Mouse (Mus musculus) midbrain, embryonic 13.5 days (tissue): ENCODE results near the gene Pacsin2. TPM values are rescaled to one million over a fixed set of nuclear protein-coding genes. Genes with fewer than 3 reads are reported as not detected.

Experiments used
- ATAC-seq: fragments of 200-750 bp; cut with Nextera tagmentation; 2 replicates; pipeline ENCODE4 v1.8.0; 2017; ENCODE audit warnings: mild to moderate bottlenecking, moderate TSS enrichment, moderate library complexity
- H3K27ac ChIP-seq: fragments of 300-500 bp; sonication (generic); 2 replicates; pipeline ENCODE4 v1.5.1; 2015; ENCODE audit warnings: inconsistent platforms, mild to moderate bottlenecking, moderate library complexity
- H3K27me3 ChIP-seq: fragments of 300-500 bp; sonication (generic); 2 replicates; pipeline ENCODE4 v1.6.1; 2015; ENCODE audit warnings: mild to moderate bottlenecking, inconsistent platforms
- H3K36me3 ChIP-seq: fragments of 300-500 bp; sonication (generic); 2 replicates; pipeline ENCODE4 v1.6.1; 2015; ENCODE audit warnings: mild to moderate bottlenecking, inconsistent platforms
- H3K4me1 ChIP-seq: fragments of 300-500 bp; sonication (generic); replicated peaks from 2 replicates; pipeline ENCODE4 v1.6.1; 2015; ENCODE audit warnings: inconsistent platforms
- H3K4me2 ChIP-seq: fragments of 300-500 bp; sonication (generic); replicated peaks from 2 replicates; pipeline ENCODE4 v1.6.1; 2015; ENCODE audit warnings: moderate library complexity, mild to moderate bottlenecking, inconsistent platforms
- H3K4me3 ChIP-seq: fragments of 300-500 bp; sonication (generic); replicated peaks from 2 replicates; pipeline ENCODE4 v1.5.1; 2015; ENCODE audit warnings: mild to moderate bottlenecking, inconsistent platforms
- H3K9ac ChIP-seq: fragments of 300-500 bp; sonication (generic); replicated peaks from 2 replicates; pipeline ENCODE4 v1.6.1; 2015; ENCODE audit warnings: mild to moderate bottlenecking, inconsistent platforms
- H3K9me3 ChIP-seq: fragments of 300-500 bp; sonication (generic); 2 replicates; pipeline ENCODE4 v1.6.1; 2016; ENCODE audit warnings: mild to moderate bottlenecking, inconsistent platforms
- WGBS: fragments of 180-500 bp; shearing (Covaris S2); methylation state at CpG from one replicate; pipeline ENCODE4 v1.1.7; 2015; 5-methylcytosine and 5-hydroxymethylcytosine counted together
- polyA plus RNA-seq: library from polyadenylated mRNA; unstranded; fragments of >200 nt; fragmentation: Nextera tagmentation; extraction: Ambion mirVana; gene quantifications from 2 replicates; pipeline ENCODE4 v1.2.1, GENCODE M21; 2015

The Pacsin2 gene
- polyA plus RNA-seq, 1 experiment from 2014 or later, result 27.1 TPM

DNA sequence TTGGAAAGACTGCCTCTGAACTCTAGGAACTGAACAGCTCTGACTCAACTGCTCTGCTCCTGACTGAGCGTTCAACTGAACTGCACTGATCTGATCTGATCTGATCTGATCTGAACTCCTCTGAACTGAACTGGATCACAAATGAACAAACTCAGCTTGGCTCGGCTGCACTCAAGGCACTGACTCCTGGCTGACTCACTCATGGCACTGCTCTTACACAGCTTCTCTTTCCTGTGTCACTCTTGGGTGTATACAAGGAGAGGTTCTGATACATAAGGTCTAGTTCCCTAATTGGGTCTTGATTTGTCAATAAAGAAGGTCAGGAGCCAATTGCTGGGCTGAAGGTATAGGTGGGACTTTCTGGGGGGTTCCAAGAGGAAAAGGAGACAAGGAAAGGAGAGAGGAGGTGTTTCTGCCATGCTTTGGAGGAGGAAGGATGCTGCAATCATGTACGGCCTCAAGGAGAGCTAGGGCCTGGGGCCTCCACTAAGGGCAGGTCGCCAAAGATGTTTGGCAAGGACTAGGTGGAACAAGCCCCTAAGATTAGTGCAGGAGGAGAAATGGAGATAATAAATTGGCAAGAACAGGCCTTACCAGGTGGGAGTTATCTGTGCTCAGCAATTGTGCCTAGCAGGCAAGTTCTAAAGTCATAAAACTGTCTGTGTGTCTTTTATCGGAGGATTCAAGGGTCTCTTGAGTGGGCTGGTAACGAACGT lies 29.6 kb upstream of the Pacsin2 start:
- WGBS, result 89% methylated on average over 7 of the region's 7 CpGs
- Histone ChIP-seq H3K4me2 (no peak overlapping the region), H3K9ac (no peak overlapping the region), H3K27me3 (no peaks in the 10 kb centered on the region), H3K27ac (no peak overlapping the region), H3K4me3 (no peak overlapping the region), H3K36me3 (peaks cover 100% of the 10 kb centered on the region), H3K4me1 (no peaks in the 10 kb centered on the region), H3K9me3 (no peaks in the 10 kb centered on the region)
- no peak for ATAC-seq

DNA sequence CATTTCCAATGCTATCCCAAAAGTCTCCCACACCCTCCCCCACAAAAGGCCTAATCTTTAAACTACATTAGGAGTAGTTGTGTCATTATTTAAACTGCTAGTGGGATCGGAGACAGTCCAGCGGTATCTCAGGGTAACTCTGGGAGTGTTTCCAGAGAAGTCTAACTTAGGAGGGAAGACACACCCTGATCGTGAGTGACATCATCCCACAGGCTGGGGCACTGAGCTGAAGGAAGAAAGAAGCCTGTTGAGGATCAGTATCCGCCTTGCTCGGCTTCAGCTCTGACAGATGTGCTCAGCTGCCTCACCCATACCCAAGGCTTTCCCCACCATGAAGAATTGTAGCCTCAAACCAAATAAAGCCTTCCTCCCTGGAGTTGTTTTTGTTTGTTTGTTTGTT lies 27.5 kb upstream of the Pacsin2 start:
- H3K9me3 ChIP-seq, result no peaks in the 10 kb centered on the region
- H3K4me1 ChIP-seq, result no peaks in the 10 kb centered on the region
- H3K9ac ChIP-seq, result no peak overlapping the region
- H3K27me3 ChIP-seq, result no peaks in the 10 kb centered on the region
- no peak overlapping the region for H3K4me3 ChIP-seq
- H3K36me3 ChIP-seq, result peaks cover 99% of the 10 kb centered on the region
- H3K27ac ChIP-seq, result no peak overlapping the region
- ATAC-seq, result no peak
- 89% methylated on average over 5 of the region's 5 CpGs for WGBS
- H3K4me2 ChIP-seq, result no peak overlapping the region

DNA sequence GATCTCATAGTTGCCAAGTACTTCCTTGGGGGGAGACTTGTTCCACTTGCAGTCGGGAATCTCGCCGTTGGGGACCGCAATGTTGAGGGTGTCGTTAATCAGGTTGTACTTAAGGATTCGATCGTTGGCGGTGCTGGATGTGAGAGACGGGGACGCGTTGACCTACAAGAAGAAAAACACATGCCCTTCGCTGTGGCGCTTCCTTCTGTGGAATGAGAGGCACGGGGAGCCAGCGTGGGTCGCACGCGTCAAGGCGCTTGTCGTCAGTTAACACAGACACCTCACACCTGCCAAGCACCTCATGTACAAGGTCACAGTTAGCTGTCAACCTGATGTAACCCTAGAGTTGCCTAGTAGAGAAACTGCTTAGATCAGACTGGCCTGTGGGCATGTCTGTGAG lies 25.1 kb upstream of the Pacsin2 start:
- H3K4me2 ChIP-seq, result no peak overlapping the region
- H3K36me3 ChIP-seq, result peaks cover 95% of the 10 kb centered on the region
- no peak for ATAC-seq
- no peaks in the 10 kb centered on the region for H3K9me3 ChIP-seq
- 94% methylated on average over 20 of the region's 20 CpGs for WGBS
- H3K4me3 ChIP-seq, result no peak overlapping the region
- no peak overlapping the region for H3K9ac ChIP-seq
- H3K27me3 ChIP-seq, result no peaks in the 10 kb centered on the region
- H3K27ac ChIP-seq, result no peak overlapping the region
- H3K4me1 ChIP-seq, result no peaks in the 10 kb centered on the region

DNA sequence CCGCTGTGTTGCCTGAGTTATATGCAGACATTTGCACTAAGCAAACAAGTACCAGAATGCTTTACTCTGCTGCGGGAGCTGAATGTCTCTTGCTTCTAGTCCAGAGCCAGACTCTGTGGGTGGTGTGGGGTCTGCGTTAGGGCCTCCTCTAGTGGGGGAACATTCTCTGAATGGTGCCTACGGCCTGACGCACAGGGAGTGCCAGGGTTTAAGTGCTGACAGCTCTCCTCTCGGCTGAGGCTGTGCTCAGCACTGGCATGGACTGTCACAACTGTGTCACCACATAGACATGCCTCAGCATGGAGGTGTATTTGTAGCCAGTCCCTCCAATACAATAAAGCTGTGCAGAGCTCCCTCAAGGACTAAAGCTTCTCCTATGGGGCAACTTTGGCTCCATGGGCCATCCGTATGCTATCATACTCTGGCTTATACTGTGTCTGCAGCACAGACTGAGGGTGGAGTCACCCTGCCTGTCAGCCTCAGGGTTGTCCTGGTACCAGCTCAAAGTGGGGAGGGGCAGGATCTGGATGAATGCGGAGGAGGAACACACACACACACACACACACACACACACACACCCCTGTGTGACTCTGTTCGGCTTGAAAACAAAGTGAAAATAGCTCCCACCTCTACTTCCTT lies 23.2 kb upstream of the Pacsin2 start:
- Histone ChIP-seq H3K9me3 (no peaks in the 10 kb centered on the region), H3K4me3 (no peak overlapping the region), H3K27me3 (no peaks in the 10 kb centered on the region), H3K36me3 (peaks cover 86% of the 10 kb centered on the region), H3K4me1 (no peaks in the 10 kb centered on the region), H3K4me2 (no peak overlapping the region), H3K27ac (no peak overlapping the region), H3K9ac (no peak overlapping the region)
- 76% methylated on average over 9 of the region's 9 CpGs for WGBS
- ATAC-seq, result no peak

DNA sequence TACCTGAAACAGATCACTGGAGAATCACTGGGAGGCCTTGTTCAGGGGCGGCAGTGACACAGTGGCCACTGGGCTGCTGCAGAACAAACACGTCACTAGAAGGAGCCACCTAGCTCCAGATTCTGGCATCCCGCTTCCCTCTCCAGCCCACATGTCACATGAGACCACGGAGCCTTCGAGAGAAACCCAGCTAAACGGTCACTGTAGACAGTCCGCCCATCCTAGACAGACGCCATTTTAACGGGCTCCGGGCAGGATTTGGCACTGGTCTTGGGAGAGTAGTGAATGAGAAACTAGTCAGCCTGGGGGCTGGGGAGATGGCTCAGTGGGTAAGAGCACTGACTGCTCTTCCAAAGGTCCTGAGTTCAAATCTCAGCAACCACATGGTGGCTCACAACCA lies 19.9 kb upstream of the Pacsin2 start:
- no peak overlapping the region for H3K4me2 ChIP-seq
- H3K4me1 ChIP-seq, result no peaks in the 10 kb centered on the region
- no peaks in the 10 kb centered on the region for H3K9me3 ChIP-seq
- no peak overlapping the region for H3K9ac ChIP-seq
- H3K36me3 ChIP-seq, result peaks cover 53% of the 10 kb centered on the region
- H3K27me3 ChIP-seq, result no peaks in the 10 kb centered on the region
- no peak for ATAC-seq
- no peak overlapping the region for H3K4me3 ChIP-seq
- H3K27ac ChIP-seq, result no peak overlapping the region
- WGBS, result 92% methylated on average over 10 of the region's 10 CpGs

DNA sequence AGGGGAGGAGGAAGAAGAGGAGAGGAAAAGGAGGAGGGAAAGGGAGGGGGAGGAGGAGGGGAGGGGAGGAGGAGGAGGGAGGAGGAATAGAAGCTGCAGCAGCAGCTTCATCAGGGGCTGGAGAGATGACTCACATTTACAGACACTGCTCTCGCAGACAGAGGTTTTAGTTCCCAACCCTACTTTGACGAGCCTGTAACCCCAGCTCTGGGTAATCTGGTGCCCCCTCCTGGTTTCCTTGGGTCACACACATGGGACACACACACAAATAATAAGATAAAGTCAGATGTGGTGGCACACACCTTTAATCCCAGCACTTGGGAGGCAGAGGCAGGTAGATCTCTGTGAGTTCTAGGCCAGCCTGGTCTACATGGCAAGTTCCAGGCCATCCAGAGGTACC lies 19.1 kb upstream of the Pacsin2 start:
- Histone ChIP-seq H3K9ac (no peak overlapping the region), H3K27ac (no peak overlapping the region), H3K27me3 (no peaks in the 10 kb centered on the region), H3K4me2 (no peak overlapping the region), H3K4me3 (no peak overlapping the region), H3K9me3 (no peaks in the 10 kb centered on the region), H3K4me1 (no peaks in the 10 kb centered on the region), H3K36me3 (peaks cover 45% of the 10 kb centered on the region)
- no peak for ATAC-seq
- WGBS, result 42% methylated on average over 2 of the region's 2 CpGs

DNA sequence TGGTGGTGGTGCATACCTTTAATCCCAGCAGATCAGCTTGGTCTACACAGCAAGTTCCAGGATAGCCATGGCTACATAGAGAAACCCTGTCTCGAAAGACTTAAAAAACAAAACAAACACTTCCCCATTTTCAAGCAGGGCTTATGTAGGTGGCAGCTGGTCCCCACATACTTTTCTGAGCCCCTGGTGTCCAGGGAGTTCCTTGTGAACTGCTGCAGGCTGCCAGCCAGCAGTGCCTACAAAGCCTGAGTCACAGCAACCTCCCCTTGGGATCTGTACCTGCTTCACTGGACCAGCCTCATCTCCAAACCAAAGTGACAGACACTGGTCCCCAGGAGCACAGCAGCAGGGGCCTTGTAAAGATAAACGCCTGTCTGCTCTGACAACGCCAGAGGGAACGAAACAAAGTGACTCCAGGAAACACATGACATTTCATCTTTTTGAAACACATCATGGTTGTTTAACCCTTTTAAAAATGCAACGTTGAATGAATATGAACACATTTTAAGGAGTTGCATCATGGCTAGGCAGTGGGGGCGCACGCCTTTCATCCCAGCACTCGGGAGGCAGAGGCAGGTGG lies 18.3 kb upstream of the Pacsin2 start:
- Histone ChIP-seq H3K4me3 (no peak overlapping the region), H3K9me3 (no peaks in the 10 kb centered on the region), H3K4me1 (no peaks in the 10 kb centered on the region), H3K27me3 (no peaks in the 10 kb centered on the region), H3K36me3 (peaks cover 38% of the 10 kb centered on the region), H3K27ac (no peak overlapping the region), H3K9ac (no peak overlapping the region), H3K4me2 (no peak overlapping the region)
- 68% methylated on average over 8 of the region's 8 CpGs for WGBS
- ATAC-seq, result no peak

DNA sequence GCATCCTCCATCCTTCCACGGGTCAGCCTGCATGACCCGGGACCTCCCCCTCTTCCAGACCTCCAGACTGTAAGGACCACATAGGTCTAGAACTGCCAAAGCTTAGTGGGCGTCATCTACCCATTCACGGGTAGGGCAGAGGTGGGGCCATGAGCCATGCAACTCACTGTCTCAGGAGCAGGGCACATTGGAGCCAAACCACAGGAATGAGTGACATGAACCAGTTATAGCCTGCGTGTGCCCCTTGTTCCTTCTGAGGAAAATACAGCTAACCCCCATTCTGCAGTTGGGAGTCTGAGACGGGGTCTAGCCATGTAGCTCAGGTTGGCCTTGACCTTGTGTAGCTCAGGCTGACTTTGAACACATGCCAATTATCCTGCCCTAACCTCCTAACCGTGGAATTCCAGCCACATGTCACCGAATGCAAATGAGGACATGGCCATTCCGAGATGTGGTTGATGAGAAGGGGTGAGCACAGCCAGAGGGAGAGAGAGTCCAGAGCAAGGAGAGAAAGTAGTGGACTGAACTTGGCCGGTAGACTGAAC lies 16.9 kb upstream of the Pacsin2 start:
- no peak overlapping the region for H3K4me2 ChIP-seq
- no peak overlapping the region for H3K4me3 ChIP-seq
- H3K9me3 ChIP-seq, result no peaks in the 10 kb centered on the region
- no peak overlapping the region for H3K27ac ChIP-seq
- H3K27me3 ChIP-seq, result no peaks in the 10 kb centered on the region
- no peaks in the 10 kb centered on the region for H3K4me1 ChIP-seq
- H3K9ac ChIP-seq, result no peak overlapping the region
- WGBS, result 75% methylated on average over 10 of the region's 10 CpGs
- 0 out of 2 replicates have a peak, but pooled peaks have one; percentile 19 for ATAC-seq
- peaks cover 24% of the 10 kb centered on the region for H3K36me3 ChIP-seq

DNA sequence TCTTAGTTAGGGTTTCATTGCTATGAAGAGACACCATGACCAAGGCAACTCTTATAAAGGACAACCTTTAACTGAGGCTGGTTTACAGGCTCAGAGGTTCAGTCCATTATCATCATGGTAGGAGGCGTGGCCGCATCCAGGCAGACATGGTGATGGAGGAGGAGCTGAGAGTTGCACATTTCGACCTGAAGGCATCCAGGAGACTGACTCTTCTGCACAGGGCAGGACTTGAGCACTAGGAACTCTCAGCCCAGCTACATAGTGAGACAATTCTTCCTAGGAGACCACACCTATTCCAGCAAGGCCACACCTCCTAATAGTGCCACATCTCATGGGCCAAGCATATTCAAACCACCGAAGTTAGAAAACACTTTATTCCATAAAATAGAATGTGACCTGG lies 15.4 kb upstream of the Pacsin2 start:
- no peaks in the 10 kb centered on the region for H3K4me1 ChIP-seq
- H3K36me3 ChIP-seq, result peaks cover 10% of the 10 kb centered on the region
- H3K27me3 ChIP-seq, result no peaks in the 10 kb centered on the region
- no peak overlapping the region for H3K4me2 ChIP-seq
- H3K9ac ChIP-seq, result no peak overlapping the region
- ATAC-seq, result no peak
- no peak overlapping the region for H3K4me3 ChIP-seq
- no peak overlapping the region for H3K27ac ChIP-seq
- WGBS, result 81% methylated on average over 4 of the region's 4 CpGs
- H3K9me3 ChIP-seq, result no peaks in the 10 kb centered on the region

DNA sequence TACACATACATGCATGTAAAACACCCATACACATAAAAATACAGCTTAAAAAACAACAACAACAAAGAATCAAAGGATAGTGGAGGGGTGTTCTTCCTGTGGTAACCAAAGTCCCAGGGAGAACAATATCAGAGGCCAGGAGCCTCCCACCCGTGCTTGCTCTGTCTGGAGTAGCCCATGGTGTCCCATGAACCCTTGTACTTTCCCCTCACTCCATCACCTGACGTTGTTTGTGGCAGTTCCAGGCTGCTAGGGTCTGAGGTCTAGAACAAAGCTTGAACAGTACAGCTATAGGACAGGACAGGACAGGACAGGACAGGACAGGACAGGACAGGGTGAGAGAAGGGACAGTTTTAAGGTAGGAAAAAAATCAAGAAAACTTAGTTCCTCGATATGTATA lies 13.7 kb upstream of the Pacsin2 start:
- H3K4me1 ChIP-seq, result no peaks in the 10 kb centered on the region
- no peak overlapping the region for H3K4me3 ChIP-seq
- H3K36me3 ChIP-seq, result no peaks in the 10 kb centered on the region
- no peak for ATAC-seq
- no peak overlapping the region for H3K27ac ChIP-seq
- WGBS, result 69% methylated on average over 3 of the region's 3 CpGs
- H3K9ac ChIP-seq, result no peak overlapping the region
- H3K9me3 ChIP-seq, result no peaks in the 10 kb centered on the region
- no peaks in the 10 kb centered on the region for H3K27me3 ChIP-seq
- H3K4me2 ChIP-seq, result no peak overlapping the region

DNA sequence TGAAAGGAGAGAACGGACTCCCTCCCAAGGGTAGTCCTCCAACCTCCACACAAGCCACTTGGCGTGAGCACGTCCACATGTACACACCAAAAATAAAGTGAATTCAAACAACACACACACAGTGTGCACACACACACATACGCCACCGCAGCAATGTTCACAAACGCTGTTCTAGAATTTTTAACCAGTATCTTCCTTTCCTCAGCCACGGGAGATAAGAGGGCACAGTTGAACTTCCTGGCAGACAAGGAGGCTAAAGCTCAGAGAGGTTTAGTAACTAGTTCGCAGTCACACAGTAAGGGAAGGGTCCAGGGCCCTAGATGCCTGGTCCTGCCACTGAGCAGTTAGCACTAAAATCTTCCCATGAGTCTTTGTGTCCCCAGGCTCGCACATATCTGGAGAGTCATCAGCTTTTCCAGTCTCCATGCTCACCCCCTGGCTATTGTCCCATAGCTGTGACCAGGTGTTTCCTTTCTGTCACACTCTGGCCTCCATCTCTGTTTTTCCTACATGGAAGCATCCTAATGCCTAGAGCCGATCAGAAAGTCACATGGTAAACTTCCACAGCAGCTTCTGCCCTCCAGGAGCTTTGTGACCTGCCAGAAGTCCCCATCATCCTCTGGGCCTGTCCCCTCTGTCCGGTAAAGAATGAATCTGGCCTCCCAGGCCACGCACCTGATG lies 12.3 kb upstream of the Pacsin2 start:
- ATAC-seq, result no peak
- H3K4me1 ChIP-seq, result no peaks in the 10 kb centered on the region
- H3K9ac ChIP-seq, result no peak overlapping the region
- no peaks in the 10 kb centered on the region for H3K9me3 ChIP-seq
- WGBS, result 90% methylated on average over 12 of the region's 12 CpGs
- H3K4me3 ChIP-seq, result no peak overlapping the region
- H3K27me3 ChIP-seq, result no peaks in the 10 kb centered on the region
- no peaks in the 10 kb centered on the region for H3K36me3 ChIP-seq
- no peak overlapping the region for H3K27ac ChIP-seq
- no peak overlapping the region for H3K4me2 ChIP-seq

DNA sequence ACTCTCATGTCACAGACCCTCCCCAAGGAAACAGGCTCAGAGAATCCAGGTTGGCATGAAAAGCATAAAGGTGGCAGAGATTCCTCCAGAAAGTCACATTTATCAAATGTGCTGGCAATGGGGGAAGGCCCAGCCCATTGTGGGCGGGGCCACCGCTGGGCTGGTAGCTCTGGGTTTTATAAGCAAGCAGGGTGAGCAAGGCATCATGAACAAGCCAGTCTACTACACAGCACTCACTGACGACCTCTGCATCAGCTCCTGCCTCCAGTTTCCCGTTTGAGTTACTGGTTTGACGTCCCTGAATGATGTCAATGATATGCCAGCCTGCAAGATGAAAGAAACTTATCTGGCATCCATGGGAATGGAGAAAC lies 10.0 kb upstream of the Pacsin2 start:
- no peak overlapping the region for H3K4me3 ChIP-seq
- H3K27ac ChIP-seq, result no peak overlapping the region
- whole genome bisulfite sequencing, result 38% methylated on average over 5 of the region's 5 CpGs
- no peak for ATAC-seq
- no peaks in the 10 kb centered on the region for H3K4me1 ChIP-seq
- no peak overlapping the region for H3K9ac ChIP-seq
- no peaks in the 10 kb centered on the region for H3K36me3 ChIP-seq
- H3K27me3 ChIP-seq, result no peaks in the 10 kb centered on the region
- no peaks in the 10 kb centered on the region for H3K9me3 ChIP-seq
- no peak overlapping the region for H3K4me2 ChIP-seq
